Mouse (Mus musculus): ENCODE measurements at regions not wholly inside any gene's neighbourhood (a gene's known extent, or its start where the extent isn't known, plus 50 kb on each side); places are given as distances from the start of the nearest gene placed in this dataset.

- TF ChIP-seq CTCF (conservative IDR thresholded peaks at IDR 0.05; ENCODE audit: low read length) (no peak), POU5F1 (IDR thresholded peaks at IDR 0.05; ENCODE audit: borderline replicate concordance, low read length) (no peak), NANOG (IDR thresholded peaks at IDR 0.05; ENCODE audit: borderline replicate concordance, low read length) (no peak)
Measured at GRCm38 (mm10) chr17:69605458-69605857, 166.3 kb downstream of the Akain1 start.
